Mouse (Mus musculus): Measurements from ENCODE around the gene Bcl3. TPM values are rescaled to one million over a fixed set of nuclear protein-coding genes. Genes with fewer than 3 reads are reported as not detected.

Gene Bcl3
- polyA plus RNA-seq, 1 experiment, result 0.80 TPM

DNA sequence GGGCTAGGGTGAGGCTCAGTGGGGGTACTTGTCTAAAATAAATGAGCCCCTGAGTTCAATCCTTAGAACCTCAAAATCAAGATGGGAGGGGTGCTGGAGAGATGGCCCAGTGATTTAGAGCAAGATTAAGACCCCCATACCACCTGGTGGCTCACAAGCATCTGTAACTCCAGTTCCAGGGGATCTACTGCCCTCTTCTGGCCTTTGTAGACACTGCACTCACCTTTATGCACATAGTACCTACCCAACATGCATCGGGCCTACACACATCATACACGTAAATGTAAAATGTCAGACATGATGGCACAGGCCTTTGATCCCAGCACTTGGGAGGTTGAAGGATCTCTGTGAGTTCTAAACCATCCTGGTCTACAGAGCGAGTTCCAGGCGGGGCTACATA is 39.9 kb downstream of the Bcl3 start:
- no peak for TF ChIP-seq POLR2A (IDR thresholded peaks at IDR 0.05; ENCODE audit: borderline replicate concordance, insufficient read depth, low read length)
- no peak for TF ChIP-seq CTCF (IDR thresholded peaks at IDR 0.05; ENCODE audit: borderline replicate concordance, insufficient read depth, low read depth, low read length)
- Histone ChIP-seq H3K4me3 (replicated peaks; ENCODE audit: insufficient read depth, low read depth, low read length) (no peak overlapping the region), H3K27me3 (ENCODE audit: control insufficient read depth, insufficient read depth, low read length) (no peaks in the 10 kb centered on the region), H3K4me1 (ENCODE audit: control insufficient read depth, insufficient read depth, low read length) (no peaks in the 10 kb centered on the region), H3K27ac (ENCODE audit: insufficient read depth, low read length) (no peak overlapping the region)
- DNase-seq, result no peak
- WGBS, result 92% methylated on average over 4 of the region's 4 CpGs

DNA sequence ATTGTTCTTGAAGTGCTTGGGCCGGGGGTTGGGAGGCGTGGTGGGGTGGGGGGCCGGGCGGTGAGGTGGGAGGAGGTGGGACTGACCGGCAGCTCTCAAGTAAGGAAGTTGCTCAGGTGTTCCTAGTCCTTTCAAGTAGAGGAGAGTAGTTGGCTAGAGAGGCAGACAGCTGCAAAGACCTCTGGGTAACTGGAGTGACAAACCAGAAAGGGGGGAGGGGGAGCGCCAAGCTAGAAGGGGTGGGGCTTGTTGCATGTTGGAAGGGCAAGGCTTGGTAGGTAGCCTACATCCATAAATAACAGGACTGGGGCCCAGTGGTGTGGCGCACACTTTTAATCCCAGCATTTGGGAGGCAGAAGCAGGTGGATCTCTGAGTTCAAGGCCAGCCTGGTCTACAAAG is 40.8 kb downstream of the Bcl3 start:
- no peak for DNase-seq
- no peak overlapping the region for H3K4me3 ChIP-seq (replicated peaks; ENCODE audit: insufficient read depth, low read depth, low read length)
- TF ChIP-seq POLR2A (IDR thresholded peaks at IDR 0.05; ENCODE audit: borderline replicate concordance, insufficient read depth, low read length), result no peak
- TF ChIP-seq CTCF (IDR thresholded peaks at IDR 0.05; ENCODE audit: borderline replicate concordance, insufficient read depth, low read depth, low read length), result no peak
- H3K4me1 ChIP-seq (ENCODE audit: control insufficient read depth, insufficient read depth, low read length), result no peaks in the 10 kb centered on the region
- no peak overlapping the region for H3K27ac ChIP-seq (ENCODE audit: insufficient read depth, low read length)
- H3K27me3 ChIP-seq (ENCODE audit: control insufficient read depth, insufficient read depth, low read length), result no peaks in the 10 kb centered on the region
- WGBS, result 94% methylated on average over 7 of the region's 7 CpGs

DNA sequence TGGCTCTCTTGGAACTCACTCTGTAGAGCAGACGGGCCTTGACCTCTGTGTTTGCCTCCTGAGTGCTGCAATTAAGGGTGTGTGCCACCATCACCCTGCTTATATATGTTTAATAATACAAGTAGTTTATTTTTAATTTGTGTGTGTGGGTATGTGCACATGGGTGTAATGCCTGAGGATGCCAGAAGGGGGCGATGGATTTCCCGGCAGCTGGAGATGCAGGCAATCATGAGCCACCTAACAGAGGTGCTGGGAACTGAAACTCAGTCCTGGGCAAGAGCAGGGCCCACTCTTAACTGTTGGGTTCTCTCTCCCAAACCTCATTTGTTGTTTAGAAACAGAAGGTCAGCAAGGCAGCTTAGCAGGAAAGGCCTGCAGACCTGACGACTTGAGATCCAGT is 42.7 kb downstream of the Bcl3 start:
- TF ChIP-seq POLR2A (IDR thresholded peaks at IDR 0.05; ENCODE audit: borderline replicate concordance, insufficient read depth, low read length) (no peak), CTCF (IDR thresholded peaks at IDR 0.05; ENCODE audit: borderline replicate concordance, insufficient read depth, low read depth, low read length) (no peak)
- Histone ChIP-seq H3K27ac (ENCODE audit: insufficient read depth, low read length) (no peak overlapping the region), H3K4me3 (replicated peaks; ENCODE audit: insufficient read depth, low read depth, low read length) (no peak overlapping the region), H3K27me3 (ENCODE audit: control insufficient read depth, insufficient read depth, low read length) (no peaks in the 10 kb centered on the region), H3K4me1 (ENCODE audit: control insufficient read depth, insufficient read depth, low read length) (no peaks in the 10 kb centered on the region)
- DNase-seq, result no peak
- 80% methylated on average over 4 of the region's 4 CpGs for WGBS

DNA sequence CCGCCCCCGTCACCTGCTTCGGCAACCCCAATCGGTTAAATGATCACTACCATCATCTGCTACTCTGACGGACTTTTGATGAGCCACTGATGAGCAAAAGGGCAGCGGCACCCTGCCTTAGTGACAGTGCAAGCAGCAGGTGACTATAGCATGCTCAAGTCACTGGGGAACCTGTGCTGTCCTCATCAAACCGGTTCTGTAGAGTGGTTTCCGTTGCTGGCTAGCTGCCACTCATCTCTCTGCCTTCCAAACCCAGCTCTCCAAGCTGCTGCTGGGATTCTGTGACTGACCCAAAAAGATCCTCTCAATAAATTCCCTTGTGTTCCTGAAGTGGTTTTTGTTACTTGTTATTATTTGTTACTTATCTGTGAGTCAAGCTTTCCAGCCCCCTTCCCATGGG is 43.9 kb downstream of the Bcl3 start:
- 76% methylated on average over 8 of the region's 8 CpGs for WGBS
- Histone ChIP-seq H3K27me3 (ENCODE audit: control insufficient read depth, insufficient read depth, low read length) (no peaks in the 10 kb centered on the region), H3K27ac (ENCODE audit: insufficient read depth, low read length) (no peak overlapping the region), H3K4me3 (replicated peaks; ENCODE audit: insufficient read depth, low read depth, low read length) (no peak overlapping the region), H3K4me1 (ENCODE audit: control insufficient read depth, insufficient read depth, low read length) (no peaks in the 10 kb centered on the region)
- TF ChIP-seq CTCF (IDR thresholded peaks at IDR 0.05; ENCODE audit: borderline replicate concordance, insufficient read depth, low read depth, low read length), result no peak
- TF ChIP-seq POLR2A (IDR thresholded peaks at IDR 0.05; ENCODE audit: borderline replicate concordance, insufficient read depth, low read length), result no peak
- no peak for DNase-seq

DNA sequence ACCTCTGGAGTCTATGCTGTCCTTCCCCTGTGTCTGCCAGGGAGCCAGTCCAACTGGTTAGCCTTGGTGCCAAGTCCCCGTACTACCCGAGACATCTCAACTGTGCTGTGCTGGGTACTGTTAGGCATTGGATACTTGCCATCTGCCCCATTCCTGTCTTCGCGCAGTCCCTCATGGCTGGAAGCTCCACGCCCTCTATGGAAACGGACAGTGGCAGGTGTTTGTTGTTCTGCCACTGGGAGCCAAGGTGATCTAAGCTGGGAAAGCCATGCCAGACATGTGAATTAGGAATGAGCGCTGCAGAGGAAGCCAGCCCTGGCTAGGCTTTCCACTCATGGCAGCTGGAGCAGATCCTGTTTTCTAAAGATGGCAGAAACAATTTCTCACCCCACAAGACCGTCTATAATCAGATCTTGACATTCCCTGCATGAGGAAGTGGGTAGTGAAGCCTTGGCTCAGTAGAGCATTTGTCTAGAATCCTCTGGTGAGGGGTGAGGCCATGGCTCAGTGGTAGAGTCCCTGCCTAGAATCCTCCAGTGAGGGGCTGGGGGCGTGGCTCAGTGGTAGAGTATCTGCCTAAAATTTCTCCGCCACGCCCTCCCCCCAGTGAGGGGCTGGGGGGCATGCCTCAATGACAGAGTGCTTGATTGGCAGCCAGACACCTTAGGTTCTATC is 45.4 kb downstream of the Bcl3 start:
- 22% methylated on average over 11 of the region's 11 CpGs for WGBS
- no peaks in the 10 kb centered on the region for H3K4me1 ChIP-seq (ENCODE audit: control insufficient read depth, insufficient read depth, low read length)
- no peak for TF ChIP-seq CTCF (IDR thresholded peaks at IDR 0.05; ENCODE audit: borderline replicate concordance, insufficient read depth, low read depth, low read length)
- H3K27me3 ChIP-seq (ENCODE audit: control insufficient read depth, insufficient read depth, low read length), result no peaks in the 10 kb centered on the region
- no peak overlapping the region for H3K4me3 ChIP-seq (replicated peaks; ENCODE audit: insufficient read depth, low read depth, low read length)
- no peak for DNase-seq
- H3K27ac ChIP-seq (ENCODE audit: insufficient read depth, low read length), result no peak overlapping the region

DNA sequence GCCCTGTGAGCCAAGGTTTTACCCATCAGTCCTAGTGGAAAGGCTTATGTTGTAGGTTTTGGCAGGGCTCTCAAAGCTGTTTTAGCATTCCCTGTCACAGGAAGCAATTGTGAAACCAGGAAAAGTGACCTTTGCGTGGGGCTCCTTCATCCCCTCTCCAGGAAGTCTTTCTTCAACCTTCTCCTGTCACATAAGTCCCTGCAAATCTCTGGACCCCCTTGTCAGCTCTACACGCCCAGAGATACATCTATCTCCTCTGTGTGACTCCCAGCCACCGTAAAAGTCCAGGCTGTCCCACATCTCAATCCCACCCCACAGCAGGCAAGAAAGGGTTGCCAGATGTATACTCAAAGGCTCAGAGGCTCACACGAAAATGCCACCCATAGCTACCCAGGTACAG is 50.9 kb downstream of the Bcl3 start:
- no peaks in the 10 kb centered on the region for H3K4me1 ChIP-seq (ENCODE audit: control insufficient read depth, insufficient read depth, low read length)
- TF ChIP-seq CTCF (IDR thresholded peaks at IDR 0.05; ENCODE audit: borderline replicate concordance, insufficient read depth, low read depth, low read length), result no peak
- no peak for TF ChIP-seq POLR2A (IDR thresholded peaks at IDR 0.05; ENCODE audit: borderline replicate concordance, insufficient read depth, low read length)
- DNase-seq, result no peak
- no peaks in the 10 kb centered on the region; the same call in 1 of the 2 replicates for H3K27me3 ChIP-seq (ENCODE audit: control insufficient read depth, insufficient read depth, low read length)
- 55% methylated on average over 4 of the region's 4 CpGs for WGBS
- no peak overlapping the region for H3K4me3 ChIP-seq (replicated peaks; ENCODE audit: insufficient read depth, low read depth, low read length)
- H3K27ac ChIP-seq (ENCODE audit: insufficient read depth, low read length), result no peak overlapping the region

DNA sequence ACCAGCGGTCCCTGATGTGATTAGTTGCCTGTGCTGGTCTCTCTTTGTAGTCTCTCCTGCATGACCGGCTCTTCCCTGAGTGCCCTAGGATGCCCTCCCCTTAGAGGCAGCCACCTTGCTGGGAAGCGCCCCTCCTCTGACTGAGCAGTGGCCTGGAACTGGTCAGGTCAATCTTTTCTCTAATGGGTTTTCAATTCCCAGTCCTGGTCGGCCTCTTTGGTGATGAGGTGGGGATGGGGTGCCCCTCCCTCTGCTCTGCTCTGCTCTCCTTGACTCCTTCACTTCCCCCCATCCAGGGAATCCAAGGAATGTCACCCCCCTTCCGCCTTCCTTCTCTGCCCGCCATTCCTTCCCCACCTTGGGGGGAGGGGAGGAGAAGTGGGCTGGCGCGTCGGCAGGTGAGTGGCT is 51.6 kb downstream of the Bcl3 start, which contains the start of gene Bcam:
Gene Bcam (minus strand): TSS at position 33 of the 408 bp plus-strand sequence.
- no peak for TF ChIP-seq CTCF (IDR thresholded peaks at IDR 0.05; ENCODE audit: borderline replicate concordance, insufficient read depth, low read depth, low read length)
- no peak for TF ChIP-seq POLR2A (IDR thresholded peaks at IDR 0.05; ENCODE audit: borderline replicate concordance, insufficient read depth, low read length)
- H3K27ac ChIP-seq (ENCODE audit: insufficient read depth, low read length), result no peak within 1 kb of the TSS
- WGBS, result 5% methylated on average over 9 of the region's 9 CpGs
- no peak within 1 kb of the TSS for H3K4me3 ChIP-seq (replicated peaks; ENCODE audit: insufficient read depth, low read depth, low read length)
- H3K4me1 ChIP-seq (ENCODE audit: control insufficient read depth, insufficient read depth, low read length), result no peaks in the 10 kb centered on the region
- no peaks in the 10 kb centered on the region; the same call in 1 of the 2 replicates for H3K27me3 ChIP-seq (ENCODE audit: control insufficient read depth, insufficient read depth, low read length)
- no peak for DNase-seq

DNA sequence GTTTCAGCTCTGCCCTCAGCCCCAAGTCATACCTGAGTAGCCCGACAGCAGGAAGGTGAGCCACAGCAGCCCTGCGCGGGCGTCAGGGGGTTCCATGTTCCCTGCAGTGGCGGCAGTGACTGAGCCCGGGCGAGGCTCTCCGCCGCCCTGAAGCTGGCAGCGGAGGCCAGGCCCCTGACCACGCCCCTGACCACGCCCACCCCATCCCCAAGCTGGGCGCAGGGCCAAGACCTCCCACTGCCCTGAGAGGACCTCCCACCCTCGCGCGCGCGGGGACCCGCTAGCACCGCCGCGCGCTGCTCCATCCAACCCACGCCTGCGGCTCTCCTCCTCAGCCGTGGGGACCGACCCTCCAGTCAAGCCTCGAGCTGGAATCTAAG is 52.2 kb downstream of the Bcl3 start:
- WGBS, result 2% methylated on average over 28 of the region's 28 CpGs
- Histone ChIP-seq H3K4me1 (ENCODE audit: control insufficient read depth, insufficient read depth, low read length) (no peaks in the 10 kb centered on the region), H3K4me3 (replicated peaks; ENCODE audit: insufficient read depth, low read depth, low read length) (no peak overlapping the region), H3K27ac (ENCODE audit: insufficient read depth, low read length) (no peak overlapping the region), H3K27me3 (ENCODE audit: control insufficient read depth, insufficient read depth, low read length) (no peaks in the 10 kb centered on the region; the same call in 1 of the 2 replicates)
- DNase-seq, result peak; percentile 16 to 26
- TF ChIP-seq CTCF (IDR thresholded peaks at IDR 0.05; ENCODE audit: borderline replicate concordance, insufficient read depth, low read depth, low read length) (no peak), POLR2A (IDR thresholded peaks at IDR 0.05; ENCODE audit: borderline replicate concordance, insufficient read depth, low read length) (no peak)

Data from cerebellum, adult 2 months (tissue).